Mouse (Mus musculus) small intestine, adult 2 months (tissue): ENCODE data around the gene Rps27.

Source experiments
- CTCF ChIP-seq: fragments of 200-500 bp; IDR thresholded peaks from 2 replicates; pipeline ENCODE4 v1.5.1; 2012; ENCODE audit warnings: low read depth, mild to moderate bottlenecking, control low read depth, inconsistent platforms, low read length, moderate library complexity, mixed read lengths; ENCODE audit not compliant: insufficient replicate concordance, insufficient read length; ENCODE audit errors: extremely low read depth
- POLR2A ChIP-seq: fragments of 200-500 bp; IDR thresholded peaks from 2 replicates; pipeline ENCODE4 v1.6.1; 2012; ENCODE audit warnings: low read depth, mild to moderate bottlenecking, control low read depth, inconsistent platforms, low read length, moderate library complexity

GRCm38 (mm10) chr3:90194759-90195158, 18.7 kb downstream of the Rps27 start:
- no peak for TF ChIP-seq CTCF
- TF ChIP-seq POLR2A, result no peak
